Mouse (Mus musculus) left cerebral cortex, adult 9 months (tissue): Measurements from ENCODE around the gene Suv39h2.

Experiments used
- DNase-seq, 2 experiments: peaks; one replicate each; pipeline ENCODE4 v3.0.0; 2022; ENCODE audit warnings: low spot score in 2 of 2

Suv39h2 gene

GRCm38 (mm10) chr2:3474861-3475283 is at the start of gene Suv39h2:
TSS of gene Suv39h2 (minus strand) at chr2:3475031.
- DNase-seq = peak; percentile 83 to 94

- no peak for DNase-seq
Observed at GRCm38 (mm10) chr2:3522558-3522957, 47.7 kb upstream of the Suv39h2 start.

- DNase-seq = peak; percentile 98
Observed at GRCm38 (mm10) chr2:3512552-3513454, 38.0 kb upstream of the Suv39h2 start, which contains the start of the genes Gm45902, Hspa14 and Cdnf. TSS of gene Gm45902 (minus strand) at chr2:3512790. TSS of gene Hspa14 (minus strand) at chr2:3512814. TSS of gene Cdnf (plus strand) at chr2:3513030.

- DNase-seq = no peak
Observed at GRCm38 (mm10) chr2:3512076-3512475, 37.2 kb upstream of the Suv39h2 start.

GRCm38 (mm10) chr2:3500886-3501285 is 26.1 kb upstream of the Suv39h2 start:
- DNase-seq = no peak

GRCm38 (mm10) chr2:3499543-3499942 is 24.7 kb upstream of the Suv39h2 start:
- no peak for DNase-seq

- no peak for DNase-seq
Observed at GRCm38 (mm10) chr2:3493833-3494409, 19.1 kb upstream of the Suv39h2 start.

GRCm38 (mm10) chr2:3489816-3490215 is 15.0 kb upstream of the Suv39h2 start:
- no peak for DNase-seq

GRCm38 (mm10) chr2:3480239-3480638 is 5.4 kb upstream of the Suv39h2 start:
- no peak for DNase-seq

GRCm38 (mm10) chr2:3475746-3476251 is 968 bp upstream of the Suv39h2 start:
- no peak for DNase-seq

- DNase-seq = peak in 1 of 2 experiments; percentile 56
Observed at GRCm38 (mm10) chr2:3474361-3474805, 448 bp downstream of the Suv39h2 start.

GRCm38 (mm10) chr2:3473891-3474290 is 940 bp downstream of the Suv39h2 start:
- DNase-seq = no peak

GRCm38 (mm10) chr2:3456590-3456989 is 18.2 kb downstream of the Suv39h2 start:
- no peak for DNase-seq

- no peak for DNase-seq
Observed at GRCm38 (mm10) chr2:3453096-3453495, 21.7 kb downstream of the Suv39h2 start.

- DNase-seq = peak; percentile 42 to 73
Observed at GRCm38 (mm10) chr2:3449431-3449830, 25.4 kb downstream of the Suv39h2 start.

GRCm38 (mm10) chr2:3445984-3446383 is 28.8 kb downstream of the Suv39h2 start:
- DNase-seq = no peak

- DNase-seq = no peak
Observed at GRCm38 (mm10) chr2:3444206-3444605, 30.6 kb downstream of the Suv39h2 start.

GRCm38 (mm10) chr2:3437956-3438355 is 36.9 kb downstream of the Suv39h2 start:
- no peak for DNase-seq

- no peak for DNase-seq
Observed at GRCm38 (mm10) chr2:3435369-3436061, 39.3 kb downstream of the Suv39h2 start.

GRCm38 (mm10) chr2:3430956-3431355 is 43.9 kb downstream of the Suv39h2 start:
- no peak for DNase-seq

- no peak for DNase-seq
Observed at GRCm38 (mm10) chr2:3424579-3424910, 50.3 kb downstream of the Suv39h2 start.
